Comparison of ENCODE assay signal across 11 mouse cellular contexts in genomic region chr8:125391271-125391670, GRCm38 (mm10).
DNase-seq lines count a peak whose midpoint lies in the region; ATAC-seq and TF ChIP-seq lines count a peak whose summit lies in the region.
"Had no signal": no experiment of that assay in that cellular context is flagged by ENCODE, and none has a peak within 500 bp of the region (broad histone marks: within the 10 kb centered on the region; RNA-seq: fewer than 3 reads in every experiment).

No protein-coding gene starts in this region.

- no peaks in the 10 kb centered on the region for H3K79me2 ChIP-seq in heart, adult 2 months (replicated peaks; ENCODE audit: control insufficient read depth, insufficient read depth, low read length)

- no peak for TF ChIP-seq POLR2A in heart, adult 2 months (IDR thresholded peaks at IDR 0.05; ENCODE audit: insufficient read depth, low read depth, low read length)

- ATAC-seq in neural tube, embryonic 11.5 days (ENCODE audit: insufficient read depth, low FRiP score, low TSS enrichment) = no peak
- no peak for ATAC-seq in neural tube, embryonic 15.5 days (ENCODE audit: low FRiP score)
- no peak; the same call in 1 of the 2 replicates for ATAC-seq in liver, embryonic 13.5 days (ENCODE audit: low read depth)

- TF ChIP-seq CTCF in heart, adult 2 months (IDR thresholded peaks at IDR 0.05) = no peak

- no peak for DNase-seq in heart, embryonic 10.5 days (ENCODE audit: low spot score)
- no peak for DNase-seq in heart, adult 2 months
- DNase-seq in neural tube, embryonic 11.5 days (ENCODE audit: low spot score) = peak; percentile 8
- DNase-seq in liver, embryonic 13.5 days = no peak
- peak; percentile 37 to 58 for DNase-seq in thymus, postnatal 36 days
- no peak for DNase-seq in c-Kit-positive CD71-positive TER-119-positive erythroid progenitor cells, embryonic 14.5 days (ENCODE audit: low spot score)
- no peak for DNase-seq in adrenal gland, postnatal 36 days
- DNase-seq: embryo, embryonic 11 days had no signal

- H3K9ac ChIP-seq in heart, adult 2 months (ENCODE audit: low read depth, low read length) = no peak overlapping the region
- H3K9ac ChIP-seq in neural tube, embryonic 11.5 days (ENCODE audit: low read length) = no peak overlapping the region
- no peak overlapping the region for H3K9ac ChIP-seq in neural tube, embryonic 15.5 days (replicated peaks)
- H3K9ac ChIP-seq in liver, embryonic 13.5 days = no peak overlapping the region
- H3K9ac ChIP-seq: kidney, embryonic 15.5 days had no signal

- intact Hi-C loops in heart, adult 2 months (cut with DNase I) = loop anchor here (2.0 kb wide), 1 partner anchor 54 kb away; no protein-coding TSS in a partner anchor

- H3K4me1 ChIP-seq in heart, embryonic 10.5 days = peaks cover 63% of the 10 kb centered on the region
- peaks cover 14% of the 10 kb centered on the region for H3K4me1 ChIP-seq in heart, adult 2 months (ENCODE audit: control insufficient read depth, insufficient read depth, low read length)
- no peaks in the 10 kb centered on the region; the same call in 1 of the 2 replicates for H3K4me1 ChIP-seq in neural tube, embryonic 11.5 days (ENCODE audit: control insufficient read depth, insufficient read depth, low read length)
- H3K4me1 ChIP-seq in neural tube, embryonic 15.5 days = peaks cover 38% of the 10 kb centered on the region
- H3K4me1 ChIP-seq in liver, embryonic 13.5 days (replicated peaks) = peaks cover 10% of the 10 kb centered on the region

- H3K36me3 ChIP-seq in heart, embryonic 10.5 days = no peaks in the 10 kb centered on the region
- H3K36me3 ChIP-seq in heart, adult 2 months (ENCODE audit: control insufficient read depth, insufficient read depth, low read length) = no peaks in the 10 kb centered on the region
- no peaks in the 10 kb centered on the region for H3K36me3 ChIP-seq in neural tube, embryonic 11.5 days (ENCODE audit: control insufficient read depth, insufficient read depth, low read length)
- no peaks in the 10 kb centered on the region for H3K36me3 ChIP-seq in neural tube, embryonic 15.5 days
- no peaks in the 10 kb centered on the region for H3K36me3 ChIP-seq in liver, embryonic 13.5 days
- H3K36me3 ChIP-seq: kidney, embryonic 15.5 days; limb, embryonic 10.5 days had no signal

- peaks cover 5% of the 10 kb centered on the region; the same call in 1 of the 2 replicates for H3K27me3 ChIP-seq in heart, embryonic 10.5 days (ENCODE audit: insufficient read depth, poor library complexity, severe bottlenecking)
- H3K27me3 ChIP-seq in heart, adult 2 months (ENCODE audit: control insufficient read depth, insufficient read depth, low read length) = no peaks in the 10 kb centered on the region
- H3K27me3 ChIP-seq in neural tube, embryonic 11.5 days (ENCODE audit: control insufficient read depth, insufficient read depth, low read length) = no peaks in the 10 kb centered on the region
- H3K27me3 ChIP-seq in neural tube, embryonic 15.5 days (replicated peaks) = no peaks in the 10 kb centered on the region
- H3K27me3 ChIP-seq in liver, embryonic 13.5 days = no peaks in the 10 kb centered on the region
- H3K27me3 ChIP-seq: kidney, embryonic 15.5 days had no signal

- H3K4me3 ChIP-seq in heart, embryonic 10.5 days = no peak overlapping the region
- H3K4me3 ChIP-seq in heart, adult 2 months = no peak overlapping the region
- H3K4me3 ChIP-seq in neural tube, embryonic 11.5 days (ENCODE audit: low read depth, low read length) = no peak overlapping the region
- H3K4me3 ChIP-seq in neural tube, embryonic 15.5 days (replicated peaks) = no peak overlapping the region
- H3K4me3 ChIP-seq in liver, embryonic 13.5 days (replicated peaks) = no peak overlapping the region
- H3K4me3 ChIP-seq: kidney, embryonic 15.5 days; limb, embryonic 10.5 days had no signal

- H3K27ac ChIP-seq in heart, embryonic 10.5 days = peak overlapping the region; percentile 77
- H3K27ac ChIP-seq in heart, adult 2 months = no peak overlapping the region
- no peak overlapping the region for H3K27ac ChIP-seq in neural tube, embryonic 11.5 days (ENCODE audit: low read depth, low read length)
- H3K27ac ChIP-seq in neural tube, embryonic 15.5 days (replicated peaks) = no peak overlapping the region
- H3K27ac ChIP-seq in liver, embryonic 13.5 days = no peak overlapping the region
- H3K27ac ChIP-seq: kidney, embryonic 15.5 days; limb, embryonic 10.5 days had no signal

- H3K4me2 ChIP-seq in neural tube, embryonic 11.5 days (ENCODE audit: low read depth) = no peak overlapping the region
- H3K4me2 ChIP-seq in neural tube, embryonic 15.5 days = no peak overlapping the region
- H3K4me2 ChIP-seq in liver, embryonic 13.5 days = peak overlapping the region; percentile 21; the same call in 1 of the 2 replicates
- H3K4me2 ChIP-seq: kidney, embryonic 15.5 days had no signal

- no peak for TF ChIP-seq EP300 in heart, adult 2 months (IDR thresholded peaks at IDR 0.05; ENCODE audit: insufficient read depth, low read depth, low read length)

- H3K9me3 ChIP-seq in heart, embryonic 10.5 days = no peaks in the 10 kb centered on the region
- no peaks in the 10 kb centered on the region for H3K9me3 ChIP-seq in neural tube, embryonic 11.5 days (ENCODE audit: control insufficient read depth, low read length)
- no peaks in the 10 kb centered on the region for H3K9me3 ChIP-seq in neural tube, embryonic 15.5 days (replicated peaks)
- no peaks in the 10 kb centered on the region for H3K9me3 ChIP-seq in liver, embryonic 13.5 days (replicated peaks)
- H3K9me3 ChIP-seq: kidney, embryonic 15.5 days; limb, embryonic 10.5 days had no signal

- 72% methylated on average over 8 of the region's 8 CpGs for WGBS in heart, embryonic 10.5 days
- 86% methylated on average over 8 of the region's 8 CpGs for WGBS in heart, adult 2 months
- WGBS in neural tube, embryonic 11.5 days = 78% methylated on average over 8 of the region's 8 CpGs
- WGBS in neural tube, embryonic 15.5 days = 76% methylated on average over 8 of the region's 8 CpGs
- 18% methylated on average over 8 of the region's 8 CpGs for WGBS in liver, embryonic 13.5 days (ENCODE audit: insufficient replicate concordance)

Comparison
In these comparisons a context has a peak if more than half of its experiments do, and no peak if none do; other contexts are left out.
1. DNase-seq: peak in neural tube, embryonic 11.5 days (single experiment) and thymus, postnatal 36 days (2 of 2); none in heart, embryonic 10.5 days (single experiment), heart, adult 2 months (0 of 2), liver, embryonic 13.5 days (single experiment), c-Kit-positive CD71-positive TER-119-positive erythroid progenitor cells, embryonic 14.5 days (single experiment) and adrenal gland, postnatal 36 days (0 of 2).